Mouse (Mus musculus) C2C12 (cell line): ENCODE data around the gene Ppp2r2c.

Source experiments
- CEBPB ChIP-seq: IDR thresholded peaks from one replicate; pipeline ENCODE4 v1.6.1; 2011; ENCODE audit warnings: low read depth, mild to moderate bottlenecking, control low read depth, moderate library complexity
- CTCF ChIP-seq: IDR thresholded peaks from one replicate; pipeline ENCODE4 v1.5.1; 2011; ENCODE audit not compliant: control insufficient read depth, insufficient read depth, insufficient read length
- MYOG ChIP-seq: IDR thresholded peaks from one replicate; pipeline ENCODE4 v1.6.1; 2011; ENCODE audit not compliant: control insufficient read depth, insufficient read length; ENCODE audit errors: extremely low read depth
- USF1 ChIP-seq: IDR thresholded peaks from one replicate; pipeline ENCODE4 v1.6.1; 2011; ENCODE audit warnings: low read depth, mild to moderate bottlenecking, control low read depth, moderate library complexity

DNA sequence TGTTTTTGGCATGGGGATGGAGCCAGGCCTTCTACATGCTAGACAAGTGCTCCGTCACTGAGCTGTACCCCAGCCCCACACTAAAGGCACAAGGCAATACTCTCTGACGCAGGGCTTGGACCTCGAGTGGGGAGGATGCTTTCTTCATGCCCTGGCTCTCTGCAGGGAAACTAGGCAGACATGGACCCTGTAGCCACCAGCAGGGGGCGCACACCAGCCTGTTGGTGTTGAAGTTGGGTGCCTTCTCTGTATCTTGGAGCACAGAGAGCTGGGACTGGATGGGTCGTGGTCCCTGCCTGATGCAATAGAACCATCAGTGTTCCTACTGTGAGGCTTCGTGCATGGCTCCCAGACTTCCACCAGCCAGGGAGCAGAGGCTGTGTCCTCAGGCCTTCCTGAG is 48.2 kb upstream of the Ppp2r2c start:
- TF ChIP-seq USF1 (no peak), CTCF (peak; percentile 78), MYOG (no peak), CEBPB (no peak)
